13 mouse cellular contexts compared by ENCODE assay signal in genomic region chr5:74164547-74164946, GRCm38 (mm10). TPM values are rescaled to one million over a fixed set of nuclear protein-coding genes. Genes with fewer than 3 reads are reported as not detected.
"Had no signal": no experiment of that assay in that cellular context is flagged by ENCODE, and none has a peak within 500 bp of the region (broad histone marks: within the 10 kb centered on the region; RNA-seq: fewer than 3 reads in every experiment).

No protein-coding gene starts in this region.

- H3K36me3 ChIP-seq: limb, embryonic 12.5 days; liver, embryonic 15.5 days; lung, embryonic 15.5 days; midbrain, embryonic 10.5 days; neural tube, embryonic 12.5 days had no signal

- H3K27me3 ChIP-seq: limb, embryonic 12.5 days; liver, embryonic 15.5 days; lung, embryonic 15.5 days; neural tube, embryonic 12.5 days had no signal

- ATAC-seq: intestine, embryonic 16.5 days had no signal

- H3K27ac ChIP-seq: limb, embryonic 12.5 days; lung, embryonic 15.5 days; macrophage; midbrain, embryonic 10.5 days; neural tube, embryonic 12.5 days; stomach, postnatal 0 days had no signal

- H3K9me3 ChIP-seq: limb, embryonic 12.5 days; liver, embryonic 15.5 days; lung, embryonic 15.5 days; midbrain, embryonic 10.5 days; neural tube, embryonic 12.5 days had no signal

- DNase-seq: kidney, adult 8-10 months; kidney, postnatal 25 days; lung, postnatal 14 days; midbrain, embryonic 14.5 days; right cerebral cortex, postnatal 14 days had no signal

- H3K4me3 ChIP-seq: limb, embryonic 12.5 days; liver, embryonic 15.5 days; lung, embryonic 15.5 days; midbrain, embryonic 10.5 days; neural tube, embryonic 12.5 days had no signal

- H3K4me1 ChIP-seq: liver, embryonic 15.5 days had no signal

RNA-seq across cellular contexts. Expression of gene Rasl11b, which starts 30.5 kb away (rescaled TPM):
- polyA plus RNA-seq: macrophage had no signal
